Mouse (Mus musculus) Muller cell, postnatal 12 days (primary cell): ENCODE data around the gene Hipk2.

Source experiments
- DNase-seq: peaks from one replicate; pipeline ENCODE4 v3.0.0-alpha.2; 2015; ENCODE audit errors: inconsistent ontology term

The Hipk2 gene

GRCm38 (mm10) chr6:38833721-38834120 lies 42.2 kb downstream of the Hipk2 start:
- DNase-seq = no peak

- peak; percentile 67 for DNase-seq
Observed at GRCm38 (mm10) chr6:38829452-38829851, 46.5 kb downstream of the Hipk2 start.

GRCm38 (mm10) chr6:38828211-38828610 lies 47.8 kb downstream of the Hipk2 start:
- no peak for DNase-seq

GRCm38 (mm10) chr6:38827435-38827834 lies 48.5 kb downstream of the Hipk2 start:
- no peak for DNase-seq

- DNase-seq = no peak
Observed at GRCm38 (mm10) chr6:38826857-38827256, 49.1 kb downstream of the Hipk2 start.

GRCm38 (mm10) chr6:38825886-38826285 lies 50.1 kb downstream of the Hipk2 start:
- DNase-seq = no peak

- no peak for DNase-seq
Observed at GRCm38 (mm10) chr6:38823827-38824226, 52.1 kb downstream of the Hipk2 start.

GRCm38 (mm10) chr6:38823164-38823563 lies 52.8 kb downstream of the Hipk2 start:
- DNase-seq = no peak

- no peak for DNase-seq
Observed at GRCm38 (mm10) chr6:38821686-38822085, 54.3 kb downstream of the Hipk2 start.

- no peak for DNase-seq
Observed at GRCm38 (mm10) chr6:38820862-38821261, 55.1 kb downstream of the Hipk2 start.

GRCm38 (mm10) chr6:38816216-38816615 lies 59.7 kb downstream of the Hipk2 start:
- no peak for DNase-seq

GRCm38 (mm10) chr6:38815582-38815981 lies 60.4 kb downstream of the Hipk2 start:
- DNase-seq = no peak

- no peak for DNase-seq
Observed at GRCm38 (mm10) chr6:38814690-38815089, 61.3 kb downstream of the Hipk2 start.

GRCm38 (mm10) chr6:38811459-38812145 lies 64.4 kb downstream of the Hipk2 start:
- DNase-seq = no peak

GRCm38 (mm10) chr6:38810121-38810475 lies 65.9 kb downstream of the Hipk2 start:
- no peak for DNase-seq

GRCm38 (mm10) chr6:38809396-38810120 lies 66.4 kb downstream of the Hipk2 start:
- DNase-seq = peak; percentile 77

- DNase-seq = no peak
Observed at GRCm38 (mm10) chr6:38808317-38808716, 67.6 kb downstream of the Hipk2 start.

- DNase-seq = no peak
Observed at GRCm38 (mm10) chr6:38806963-38807445, 69.0 kb downstream of the Hipk2 start.

- DNase-seq = no peak
Observed at GRCm38 (mm10) chr6:38805612-38806011, 70.4 kb downstream of the Hipk2 start.

GRCm38 (mm10) chr6:38801252-38801651 lies 74.7 kb downstream of the Hipk2 start:
- no peak for DNase-seq

GRCm38 (mm10) chr6:38797548-38797947 lies 78.4 kb downstream of the Hipk2 start:
- no peak for DNase-seq

GRCm38 (mm10) chr6:38796993-38797392 lies 79.0 kb downstream of the Hipk2 start:
- no peak for DNase-seq

- no peak for DNase-seq
Observed at GRCm38 (mm10) chr6:38796388-38796787, 79.6 kb downstream of the Hipk2 start.
